Mouse (Mus musculus): ENCODE measurements around the gene Tmem135.

DNA sequence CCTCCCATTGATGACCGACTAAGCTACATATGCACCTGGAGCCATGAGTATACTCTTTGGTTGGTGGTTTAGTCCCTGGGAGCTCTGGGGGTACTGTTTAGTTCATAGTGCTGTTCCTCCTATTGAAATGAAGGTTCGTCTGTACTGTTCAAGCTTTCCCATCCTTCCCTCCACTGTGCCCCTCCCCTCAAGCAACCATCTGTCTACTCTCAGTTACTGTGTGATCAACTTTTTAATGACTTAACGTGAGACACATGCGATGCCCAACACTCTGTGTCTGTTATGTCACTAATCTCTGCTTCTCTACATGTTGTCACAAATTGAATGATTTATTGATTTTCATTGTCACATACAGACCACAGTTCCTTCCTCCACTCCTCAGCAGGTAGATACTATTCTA, 164.4 kb downstream of the Tmem135 start:
- TF ChIP-seq CTCF (IDR thresholded peaks at IDR 0.05; ENCODE audit: borderline replicate concordance, insufficient read depth, low read length) (no peak), POLR2A (IDR thresholded peaks at IDR 0.05; ENCODE audit: low read depth, low read length) (no peak)

All from embryonic fibroblast, embryonic 13.5 days (primary cell).